Comparison of ENCODE assay signal across 8 mouse cellular contexts in the genomic region with DNA sequence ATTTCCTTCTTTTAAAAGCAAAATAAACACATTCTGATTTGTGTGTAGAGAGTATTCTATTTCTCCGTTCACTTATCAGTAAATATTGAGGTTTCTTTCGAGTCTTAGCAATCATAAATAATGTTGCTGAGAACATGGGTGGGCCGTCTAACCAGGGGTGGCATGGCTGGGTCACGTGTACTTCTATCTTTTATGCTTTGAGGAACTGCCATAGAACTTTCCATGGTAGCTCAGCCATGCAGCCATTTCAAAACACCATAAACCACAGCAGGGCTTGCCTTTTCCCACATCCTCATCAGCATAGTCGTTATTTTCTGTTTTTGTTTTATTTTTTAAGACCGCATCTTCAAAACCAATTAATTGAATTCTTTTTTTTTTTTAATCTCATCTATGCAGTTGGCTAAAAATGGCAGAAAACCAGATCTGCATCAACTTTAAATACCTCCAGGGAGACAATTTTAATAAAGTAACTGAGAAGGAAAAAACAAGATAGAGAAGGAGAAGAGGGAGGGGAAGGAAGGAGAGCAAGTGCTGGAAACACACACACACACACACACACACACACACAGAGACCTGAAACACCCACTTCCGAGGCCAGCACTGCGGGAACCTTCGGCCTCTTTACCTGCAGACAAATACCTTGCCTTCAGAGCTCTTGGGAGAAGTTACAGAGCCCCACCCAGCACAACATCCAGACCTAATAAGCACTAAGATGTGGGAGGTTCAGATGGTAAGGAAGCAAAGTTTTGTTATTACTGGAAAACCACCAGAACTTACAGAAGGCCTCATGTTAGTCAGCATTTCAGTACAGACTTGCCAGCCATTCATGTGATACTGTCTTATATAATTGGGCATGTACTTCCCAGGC.
DNase-seq lines count a peak whose midpoint lies in the region; ATAC-seq lines count a peak whose summit lies in the region.
"Had no signal": no experiment of that assay in that cellular context is flagged by ENCODE, and none has a peak within 500 bp of the region (broad histone marks: within the 10 kb centered on the region; RNA-seq: fewer than 3 reads in every experiment).

No protein-coding gene starts in this region.

- DNase-seq in spleen, adult 12 weeks (ENCODE audit: low spot score), result peak; percentile 26
- DNase-seq in spleen, postnatal 14 days (ENCODE audit: low spot score in 2 of 2), result no peak
- no peak for DNase-seq in frontal cortex, postnatal 25 days (ENCODE audit: low spot score in 2 of 2)
- DNase-seq in urinary bladder, adult 18-20 months (ENCODE audit: low spot score in 2 of 2), result no peak
- DNase-seq: adrenal gland, adult 8-10 months had no signal

- ATAC-seq in common myeloid progenitor, adult 5-6 weeks (replicated peaks; ENCODE audit: low read depth, poor library complexity, severe bottlenecking), result peak; percentile 81
- ATAC-seq in megakaryocyte progenitor cell, adult 5-6 weeks (replicated peaks; ENCODE audit: poor library complexity), result peak; percentile 74
- no peak for ATAC-seq in cerebellum, adult (ENCODE audit: insufficient number of reproducible peaks, low FRiP score, low TSS enrichment)
